Comparison of ENCODE assay signal across 16 mouse cellular contexts in genomic region chr2:10343523-10343922, GRCm38 (mm10).
"Had no signal": no experiment of that assay in that cellular context is flagged by ENCODE, and none has a peak within 500 bp of the region (broad histone marks: within the 10 kb centered on the region; RNA-seq: fewer than 3 reads in every experiment).

No protein-coding gene starts in this region.

- ATAC-seq: liver, postnatal 0 days had no signal

- H3K27ac ChIP-seq: kidney, postnatal 0 days; layer of hippocampus, adult 2 months; limb, embryonic 12.5 days; liver, embryonic 13.5 days; lung, embryonic 15.5 days; macrophage; neural tube, embryonic 13.5 days had no signal

- H3K9ac ChIP-seq: limb, embryonic 12.5 days; liver, embryonic 13.5 days; liver, postnatal 0 days; lung, embryonic 15.5 days; neural tube, embryonic 13.5 days had no signal

- DNase-seq: kidney, adult 11 months; kidney, adult 9 months; kidney, postnatal 36 days; liver; liver, embryonic 13.5 days; liver, postnatal 0 days; lung, postnatal 14 days; midbrain, embryonic 14.5 days; right cerebral cortex, postnatal 25 days; thymus, adult 2 months had no signal

- H3K27me3 ChIP-seq: liver, embryonic 13.5 days; lung, embryonic 15.5 days; neural tube, embryonic 13.5 days had no signal

- H3K4me3 ChIP-seq: layer of hippocampus, adult 2 months; limb, embryonic 12.5 days; liver, embryonic 13.5 days; lung, embryonic 15.5 days; neural tube, embryonic 13.5 days had no signal

- H3K4me2 ChIP-seq: limb, embryonic 12.5 days; liver, embryonic 13.5 days; lung, embryonic 15.5 days; neural tube, embryonic 13.5 days had no signal

- H3K36me3 ChIP-seq: limb, embryonic 12.5 days; liver, embryonic 13.5 days; lung, embryonic 15.5 days; neural tube, embryonic 13.5 days had no signal

- H3K4me1 ChIP-seq: liver, embryonic 13.5 days; lung, embryonic 15.5 days; neural tube, embryonic 13.5 days had no signal

- H3K9me3 ChIP-seq: limb, embryonic 12.5 days; liver, embryonic 13.5 days; lung, embryonic 15.5 days; neural tube, embryonic 13.5 days had no signal
